Mouse (Mus musculus): ENCODE results near the gene Sobp. TPM values are rescaled to one million over a fixed set of nuclear protein-coding genes. Genes with fewer than 3 reads are reported as not detected.

Gene Sobp
- total RNA-seq, 1 experiment from 2014 or later, result not detected

GRCm38 (mm10) chr10:42953601-42954000, 220.7 kb downstream of the Sobp start:
- no peak for ATAC-seq (replicated peaks in 1 of 2; ENCODE audit: insufficient read depth in 1 of 2, low FRiP score in 2 of 2, low TSS enrichment in 1 of 2, low read depth in 1 of 2, poor library complexity in 2 of 2, severe bottlenecking in 2 of 2)

Other genes with a start within 250 kb of the Sobp start
- not detected in 2 replicates for gene 9030612E09Rik, start 174 bp upstream of the Sobp start, total RNA-seq (2017)
- gene Pdss2, start 47.0 kb upstream of the Sobp start, total RNA-seq (2017), result 18.2 and 21.6 TPM in 2 replicates

Data from hematopoietic stem cell, adult 5-6 weeks (primary cell).